Mouse (Mus musculus): Measurements from ENCODE around the gene Ndufv3. TPM values are rescaled to one million over a fixed set of nuclear protein-coding genes. Genes with fewer than 3 reads are reported as not detected.
"Not testable (repeated sequence)": the region's sequence is repeated elsewhere in the genome, so short reads cannot be mapped to it uniquely, and the experiment has no call there.

Gene Ndufv3
- polyA plus RNA-seq, 1 experiment from 2014 or later = 239 TPM

- Histone ChIP-seq H3K4me2 (replicated peaks) (no peak overlapping the region), H3K27ac (peak overlapping the region; percentile 87), H3K27me3 (no peaks in the 10 kb centered on the region), H3K4me3 (no peak overlapping the region), H3K9ac (no peak overlapping the region), H3K9me3 (no peaks in the 10 kb centered on the region), H3K4me1 (peaks cover 37% of the 10 kb centered on the region), H3K36me3 (no peaks in the 10 kb centered on the region)
- 25% methylated on average over 4 of the region's 4 CpGs for WGBS
- ATAC-seq (ENCODE audit: low FRiP score, low read depth) = peak; percentile 67
Measured at GRCm38 (mm10) chr17:31540809-31541459, 21.0 kb downstream of the Ndufv3 start.

DNA sequence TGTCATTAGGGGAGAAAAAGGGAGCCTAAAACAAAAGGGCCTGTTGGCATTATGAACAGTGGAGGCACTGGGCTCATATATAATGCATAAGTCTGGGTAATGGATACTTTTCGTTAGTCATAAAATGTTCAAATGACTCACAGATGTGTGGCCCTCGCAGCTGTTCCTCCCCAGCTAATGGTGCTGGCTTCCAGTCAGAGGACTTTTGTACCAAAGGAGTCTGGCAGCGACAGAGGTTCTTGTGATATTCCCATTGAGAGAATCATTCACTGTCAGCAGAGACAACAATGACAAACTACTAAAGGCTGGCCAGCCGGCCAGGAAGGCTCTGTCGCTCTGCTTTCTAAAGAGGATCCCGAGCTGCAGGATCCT lies 21.5 kb downstream of the Ndufv3 start:
- H3K9me3 ChIP-seq = no peaks in the 10 kb centered on the region
- H3K4me1 ChIP-seq = peaks cover 35% of the 10 kb centered on the region
- peak overlapping the region; percentile 87 for H3K27ac ChIP-seq
- no peak overlapping the region for H3K4me2 ChIP-seq (replicated peaks)
- peak; percentile 83 for ATAC-seq (ENCODE audit: low FRiP score, low read depth)
- WGBS = 23% methylated on average over 6 of the region's 6 CpGs
- peak overlapping the region; percentile 26; the same call in 1 of the 2 replicates for H3K9ac ChIP-seq
- no peak overlapping the region for H3K4me3 ChIP-seq
- H3K36me3 ChIP-seq = no peaks in the 10 kb centered on the region
- H3K27me3 ChIP-seq = no peaks in the 10 kb centered on the region

DNA sequence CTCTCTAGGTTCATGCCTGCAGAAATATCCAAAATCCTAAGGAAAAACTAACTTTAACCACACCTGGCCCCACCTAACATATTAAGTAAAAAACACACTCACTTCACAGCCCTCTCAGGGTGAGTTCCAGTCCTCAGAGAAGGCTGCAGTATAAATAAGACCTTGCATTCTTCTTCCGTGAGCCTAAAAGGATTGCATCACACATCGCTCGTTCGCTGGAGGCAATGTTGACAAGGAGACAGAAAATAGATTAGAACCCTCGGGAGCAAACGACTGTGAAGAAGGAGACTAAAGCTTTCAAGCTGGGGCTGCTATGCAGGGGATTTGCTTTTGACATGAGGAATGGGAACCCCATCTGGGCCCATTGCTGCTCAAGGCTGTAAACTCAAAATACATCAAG lies 23.7 kb downstream of the Ndufv3 start:
- WGBS = 28% methylated on average over 6 of the region's 6 CpGs
- no peak overlapping the region for H3K27ac ChIP-seq
- H3K4me1 ChIP-seq = peaks cover 41% of the 10 kb centered on the region
- no peak overlapping the region for H3K4me2 ChIP-seq (replicated peaks)
- H3K9ac ChIP-seq = peak overlapping the region; percentile 25; the same call in 1 of the 2 replicates
- H3K4me3 ChIP-seq = no peak overlapping the region
- no peaks in the 10 kb centered on the region for H3K27me3 ChIP-seq
- no peaks in the 10 kb centered on the region for H3K9me3 ChIP-seq
- H3K36me3 ChIP-seq = no peaks in the 10 kb centered on the region
- ATAC-seq (ENCODE audit: low FRiP score, low read depth) = no peak

DNA sequence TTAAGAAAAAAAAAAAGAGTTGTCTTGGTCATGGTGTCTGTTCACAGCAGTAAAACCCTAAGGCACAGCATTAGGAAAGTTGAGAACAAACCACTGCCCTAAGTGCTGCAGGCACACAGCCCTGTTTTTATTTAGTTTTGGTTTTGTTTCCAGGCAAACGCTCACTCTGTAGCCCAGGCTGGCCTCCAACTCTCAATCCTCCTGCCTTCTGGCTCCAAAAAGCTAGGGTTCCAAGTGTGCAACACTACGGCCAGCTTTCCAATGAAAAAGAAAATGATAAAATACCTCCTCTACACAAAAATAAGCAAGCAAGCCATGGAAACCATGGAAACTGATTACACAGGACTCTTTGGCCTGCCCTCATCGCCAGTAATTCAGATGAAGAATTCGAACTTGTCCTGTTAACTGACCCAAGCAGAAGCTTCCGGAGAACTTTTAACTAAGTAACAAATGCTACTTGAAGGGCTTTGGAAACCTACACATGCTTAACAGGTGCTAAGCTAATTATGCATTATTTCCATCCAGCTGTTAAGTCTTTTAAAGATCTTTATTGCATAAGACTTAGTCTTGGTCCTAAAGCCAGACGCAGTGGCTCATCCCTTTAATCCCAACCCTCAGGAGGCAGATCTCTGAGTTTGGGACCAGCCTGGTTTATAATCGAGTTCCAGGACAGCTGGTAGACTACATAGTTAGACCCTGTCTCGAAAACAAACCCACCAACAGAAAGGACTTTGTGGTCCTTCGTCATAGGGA lies 26.7 kb downstream of the Ndufv3 start:
- ATAC-seq (ENCODE audit: low FRiP score, low read depth) = no peak
- Histone ChIP-seq H3K36me3 (no peaks in the 10 kb centered on the region), H3K27me3 (no peaks in the 10 kb centered on the region), H3K9me3 (no peaks in the 10 kb centered on the region), H3K4me1 (peaks cover 28% of the 10 kb centered on the region), H3K9ac (no peak overlapping the region), H3K4me2 (replicated peaks) (no peak overlapping the region), H3K27ac (no peak overlapping the region), H3K4me3 (no peak overlapping the region)
- WGBS = 75% methylated on average over 9 of the region's 9 CpGs

- H3K4me1 ChIP-seq = peaks cover 20% of the 10 kb centered on the region
- no peak overlapping the region for H3K4me3 ChIP-seq
- no peaks in the 10 kb centered on the region for H3K9me3 ChIP-seq
- no peaks in the 10 kb centered on the region for H3K27me3 ChIP-seq
- H3K4me2 ChIP-seq (replicated peaks) = no peak overlapping the region
- no peak overlapping the region for H3K27ac ChIP-seq
- H3K9ac ChIP-seq = no peak overlapping the region
- WGBS = 81% methylated on average over 3 of the region's 3 CpGs
- H3K36me3 ChIP-seq = no peaks in the 10 kb centered on the region
- no peak for ATAC-seq (ENCODE audit: low FRiP score, low read depth)
Measured at GRCm38 (mm10) chr17:31547974-31548373, 28.1 kb downstream of the Ndufv3 start.

- ATAC-seq (ENCODE audit: low FRiP score, low read depth) = no peak
- Histone ChIP-seq H3K36me3 (no peaks in the 10 kb centered on the region), H3K9ac (no peak overlapping the region), H3K4me3 (no peak overlapping the region), H3K4me1 (peaks cover 12% of the 10 kb centered on the region; the same call in 1 of the 2 replicates), H3K27ac (no peak overlapping the region), H3K4me2 (replicated peaks) (no peak overlapping the region), H3K27me3 (no peaks in the 10 kb centered on the region), H3K9me3 (no peaks in the 10 kb centered on the region)
- 46% methylated on average over 8 of the region's 8 CpGs for WGBS
Measured at GRCm38 (mm10) chr17:31549389-31549788, 29.5 kb downstream of the Ndufv3 start.

GRCm38 (mm10) chr17:31552601-31553000 lies 32.7 kb downstream of the Ndufv3 start:
- not testable (repeated sequence) for H3K27me3 ChIP-seq; H3K4me2 ChIP-seq (replicated peaks); H3K9ac ChIP-seq; ATAC-seq (ENCODE audit: low FRiP score, low read depth); H3K9me3 ChIP-seq; H3K4me3 ChIP-seq; H3K27ac ChIP-seq; H3K36me3 ChIP-seq
- 92% methylated on average over 23 of the region's 23 CpGs for WGBS
- H3K4me1 ChIP-seq = peaks cover 16% of the 10 kb centered on the region

- H3K4me3 ChIP-seq = no peak overlapping the region
- no peak overlapping the region for H3K9ac ChIP-seq
- peaks cover 25% of the 10 kb centered on the region for H3K4me1 ChIP-seq
- no peaks in the 10 kb centered on the region for H3K27me3 ChIP-seq
- H3K4me2 ChIP-seq (replicated peaks) = no peak overlapping the region
- no peaks in the 10 kb centered on the region for H3K9me3 ChIP-seq
- H3K36me3 ChIP-seq = no peaks in the 10 kb centered on the region
- H3K27ac ChIP-seq = no peak overlapping the region
- no peak for ATAC-seq (ENCODE audit: low FRiP score, low read depth)
- WGBS = 70% methylated on average over 4 of the region's 4 CpGs
Measured at GRCm38 (mm10) chr17:31556253-31556652, 36.3 kb downstream of the Ndufv3 start.

- Histone ChIP-seq H3K9ac (no peak overlapping the region; the same call in 1 of the 2 replicates), H3K36me3 (no peaks in the 10 kb centered on the region), H3K9me3 (no peaks in the 10 kb centered on the region), H3K4me1 (peaks cover 25% of the 10 kb centered on the region), H3K4me2 (replicated peaks) (peak overlapping the region; percentile 30), H3K27me3 (no peaks in the 10 kb centered on the region), H3K27ac (peak overlapping the region; percentile 77; the same call in 1 of the 2 replicates), H3K4me3 (no peak overlapping the region)
- peak; percentile 89 for ATAC-seq (ENCODE audit: low FRiP score, low read depth)
- WGBS = 28% methylated on average over 11 of the region's 11 CpGs
Measured at GRCm38 (mm10) chr17:31557124-31557880, 37.4 kb downstream of the Ndufv3 start.

- Histone ChIP-seq H3K4me1 (peaks cover 25% of the 10 kb centered on the region), H3K9me3 (no peaks in the 10 kb centered on the region), H3K4me2 (replicated peaks) (peak overlapping the region; percentile 30), H3K4me3 (no peak overlapping the region), H3K36me3 (no peaks in the 10 kb centered on the region), H3K9ac (peak overlapping the region; percentile 19; the same call in 1 of the 2 replicates), H3K27me3 (no peaks in the 10 kb centered on the region), H3K27ac (peak overlapping the region; percentile 77; the same call in 1 of the 2 replicates)
- WGBS = 47% methylated on average over 10 of the region's 10 CpGs
- ATAC-seq (ENCODE audit: low FRiP score, low read depth) = peak; percentile 33
Measured at GRCm38 (mm10) chr17:31557947-31558542, 38.1 kb downstream of the Ndufv3 start.

DNA sequence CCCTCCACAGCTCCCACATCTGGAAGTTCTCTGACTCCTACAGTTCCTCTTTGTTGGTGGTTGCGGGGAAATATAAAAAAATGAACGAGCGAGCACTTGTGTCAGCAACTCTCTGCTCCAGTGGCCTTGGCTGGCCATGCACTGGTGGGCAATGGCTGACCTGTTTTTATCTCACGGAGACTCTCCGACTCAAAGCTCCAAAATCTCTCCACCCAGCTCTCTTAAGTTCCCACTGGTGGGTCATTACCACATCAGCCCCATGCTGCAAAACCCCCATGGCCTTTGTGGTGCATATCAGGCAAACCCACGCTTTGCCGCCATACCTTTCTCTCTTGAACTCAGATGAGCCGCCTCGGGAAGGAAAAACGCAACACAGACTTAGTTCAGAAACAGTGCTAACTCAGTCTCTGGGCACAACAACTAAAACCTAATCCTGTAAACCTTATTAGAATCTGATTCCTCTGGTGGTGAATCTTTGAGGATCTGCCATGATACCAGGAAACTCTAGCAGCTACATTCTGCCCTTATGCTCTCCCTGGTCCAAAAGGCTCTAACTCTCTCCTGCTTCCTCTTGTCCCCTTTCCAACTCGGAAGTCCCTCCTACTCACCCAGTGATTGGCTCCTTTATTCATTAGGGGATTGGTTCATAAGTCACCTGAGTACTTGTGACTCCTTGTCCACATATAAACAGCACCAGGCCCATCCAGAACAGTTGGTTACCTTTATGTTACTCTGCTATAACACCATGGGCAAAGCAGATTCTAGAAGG lies 39.3 kb downstream of the Ndufv3 start:
- peak overlapping the region; percentile 22; the same call in 1 of the 2 replicates for H3K27ac ChIP-seq
- no peak for ATAC-seq (ENCODE audit: low FRiP score, low read depth)
- WGBS = 81% methylated on average over 11 of the region's 11 CpGs
- no peak overlapping the region for H3K4me2 ChIP-seq (replicated peaks)
- no peaks in the 10 kb centered on the region for H3K27me3 ChIP-seq
- no peak overlapping the region for H3K4me3 ChIP-seq
- H3K4me1 ChIP-seq = peaks cover 32% of the 10 kb centered on the region
- H3K36me3 ChIP-seq = no peaks in the 10 kb centered on the region
- H3K9ac ChIP-seq = no peak overlapping the region
- no peaks in the 10 kb centered on the region for H3K9me3 ChIP-seq

Data from limb, embryonic 13.5 days (tissue).